Mouse (Mus musculus) heart, postnatal 0 days (tissue): ENCODE data around the gene Metrnl. TPM values are rescaled to one million over a fixed set of nuclear protein-coding genes. Genes with fewer than 3 reads are reported as not detected.

Experiments
- ATAC-seq: fragments of 200-750 bp; cut with Nextera tagmentation; 2 replicates; pipeline ENCODE4 v1.8.0; 2017; ENCODE audit warnings: low read depth, moderate number of reproducible peaks, moderate library complexity; ENCODE audit not compliant: insufficient read depth
- DNase-seq: peaks from one replicate; pipeline ENCODE4 v3.0.0-alpha.2; 2016; ENCODE audit warnings: low spot score
- H3K27ac ChIP-seq: fragments of 300-500 bp; sonication (generic); 2 replicates; pipeline ENCODE4 v1.5.1; 2014; ENCODE audit warnings: low read depth, mild to moderate bottlenecking
- H3K27me3 ChIP-seq: fragments of 300-500 bp; sonication (generic); 2 replicates; pipeline ENCODE4 v1.6.1; 2014; ENCODE audit warnings: low read length, mixed read lengths; ENCODE audit not compliant: control insufficient read depth, insufficient read depth
- H3K36me3 ChIP-seq: fragments of 300-500 bp; sonication (generic); replicated peaks from 2 replicates; pipeline ENCODE4 v1.6.1; 2014; ENCODE audit warnings: low read length, mixed read lengths; ENCODE audit not compliant: control insufficient read depth, insufficient read depth
- H3K4me1 ChIP-seq: fragments of 300-500 bp; sonication (generic); 2 replicates; pipeline ENCODE4 v1.6.1; 2014; ENCODE audit warnings: antibody characterized with exemption; ENCODE audit not compliant: control insufficient read depth, insufficient read depth
- H3K4me2 ChIP-seq: fragments of 300-500 bp; sonication (generic); 2 replicates; pipeline ENCODE4 v1.6.1; 2014; ENCODE audit warnings: low read depth, mild to moderate bottlenecking, low read length, moderate library complexity
- H3K4me3 ChIP-seq: fragments of 300-500 bp; sonication (generic); 2 replicates; pipeline ENCODE4 v1.5.1; 2014; ENCODE audit warnings: low read depth, low read length
- H3K9ac ChIP-seq: fragments of 300-500 bp; sonication (generic); replicated peaks from 2 replicates; pipeline ENCODE4 v1.6.1; 2014; ENCODE audit warnings: low read depth, low read length, mixed read lengths
- H3K9me3 ChIP-seq: fragments of 300-500 bp; sonication (generic); replicated peaks from 2 replicates; pipeline ENCODE4 v1.6.1; 2016; ENCODE audit warnings: low read length; ENCODE audit not compliant: control insufficient read depth
- CTCF ChIP-seq: IDR thresholded peaks from 2 replicates; pipeline ENCODE4 v1.5.1; 2016; ENCODE audit warnings: antibody characterized with exemption, control low read depth, low read depth
- EP300 ChIP-seq: IDR thresholded peaks from 2 replicates; pipeline ENCODE4 v1.6.1; 2016; ENCODE audit warnings: antibody characterized with exemption, low read depth
- WGBS: fragments of 180-500 bp; shearing (Covaris S2); extraction: QIAGEN DNeasy Blood & Tissue Kit; methylation state at CpG from one replicate; pipeline ENCODE4 v1.1.7; 2014; 5-methylcytosine and 5-hydroxymethylcytosine counted together
- polyA plus RNA-seq: library from polyadenylated mRNA; unstranded; fragments of >200 nt; fragmentation: Nextera tagmentation; extraction: Ambion mirVana; gene quantifications from 2 replicates; pipeline ENCODE4 v1.2.1, GENCODE M21; 2015
- total RNA-seq: library from RNA; depleted of rRNA; stranded (reverse); fragments of >200 nt; gene quantifications from 2 replicates; pipeline ENCODE4 v1.2.3, GENCODE M21; 2014; ENCODE audit warnings: low replicate concordance

Gene Metrnl
- total and polyA plus RNA-seq, 2 experiments from 2014 or later, result 17.3 to 27.9 TPM

DNA sequence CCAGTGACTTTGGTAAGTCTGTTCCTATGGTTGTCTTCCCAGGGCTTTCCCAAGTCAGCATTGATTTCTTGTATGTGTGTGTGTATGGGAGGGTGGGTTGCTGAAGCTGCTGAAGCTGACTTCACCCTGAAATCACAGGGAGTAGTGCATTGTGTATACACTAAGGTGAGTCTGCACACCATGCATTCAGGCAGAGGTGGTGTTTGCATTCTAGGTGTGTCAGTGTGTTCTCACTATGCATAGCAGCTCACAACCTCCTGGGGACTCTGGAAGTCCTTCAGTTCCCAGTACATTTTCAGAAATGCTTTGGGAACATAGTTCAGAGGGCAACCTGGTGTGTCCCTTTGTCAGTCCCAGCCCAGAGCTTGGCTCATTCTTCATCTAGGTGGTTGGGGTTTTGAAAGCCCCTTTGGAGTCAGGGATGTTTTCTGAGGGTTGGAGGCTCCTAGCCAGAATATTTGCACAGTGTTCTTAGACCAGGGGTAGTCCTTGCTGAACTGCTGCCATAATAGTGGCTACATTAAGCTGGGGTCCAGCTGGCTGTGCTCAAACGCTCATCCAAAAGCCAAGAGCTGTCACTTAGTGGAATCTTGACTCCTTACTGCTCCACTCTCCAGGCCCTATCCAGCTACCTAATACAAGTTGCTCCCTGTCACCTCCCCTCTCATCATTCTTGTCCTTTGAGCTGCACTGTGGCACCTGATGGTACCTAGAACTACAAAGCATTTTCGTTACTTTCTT is 13.6 kb downstream of the Metrnl start:
- ATAC-seq (no peak), DNase-seq (no peak)
- H3K27ac ChIP-seq, result no peak overlapping the region
- TF ChIP-seq CTCF (no peak), EP300 (no peak)
- H3K9me3 ChIP-seq, result no peaks in the 10 kb centered on the region
- H3K36me3 ChIP-seq, result peaks cover 25% of the 10 kb centered on the region
- H3K4me1 ChIP-seq, result no peaks in the 10 kb centered on the region
- no peak overlapping the region for H3K4me3 ChIP-seq
- 79% methylated on average over 2 of the region's 2 CpGs for WGBS
- H3K27me3 ChIP-seq, result no peaks in the 10 kb centered on the region
- no peak overlapping the region for H3K9ac ChIP-seq
- H3K4me2 ChIP-seq, result no peak overlapping the region

DNA sequence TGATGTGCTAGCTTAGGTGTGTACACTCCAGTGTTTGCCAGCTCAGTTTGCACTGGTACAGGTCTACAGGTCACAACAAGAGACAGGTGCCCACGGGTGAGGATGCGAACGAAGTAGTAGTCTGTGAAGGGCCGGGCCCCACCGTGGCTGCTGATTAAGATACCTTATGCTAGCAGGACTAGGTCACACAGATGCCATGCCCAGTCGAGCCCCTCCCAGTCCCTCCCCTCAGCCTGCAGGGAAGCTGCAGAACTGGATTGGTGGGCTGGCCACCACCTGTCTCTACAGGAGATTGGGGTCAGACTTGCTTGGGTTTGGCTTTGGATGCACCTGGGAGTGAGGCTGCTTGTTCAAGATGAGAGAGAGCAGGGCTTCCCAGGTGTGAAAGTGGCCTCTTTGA is 16.4 kb downstream of the Metrnl start:
- WGBS, result 52% methylated on average over 6 of the region's 6 CpGs
- Histone ChIP-seq H3K27me3 (no peaks in the 10 kb centered on the region), H3K27ac (no peak overlapping the region), H3K9me3 (no peaks in the 10 kb centered on the region), H3K4me1 (no peaks in the 10 kb centered on the region), H3K4me3 (no peak overlapping the region), H3K36me3 (peaks cover 25% of the 10 kb centered on the region), H3K9ac (no peak overlapping the region), H3K4me2 (no peak overlapping the region)
- ATAC-seq (no peak), DNase-seq (no peak)
- TF ChIP-seq CTCF (no peak), EP300 (no peak)

- Histone ChIP-seq H3K36me3 (peaks cover 13% of the 10 kb centered on the region), H3K4me3 (no peak overlapping the region), H3K27me3 (no peaks in the 10 kb centered on the region), H3K9ac (no peak overlapping the region), H3K4me1 (no peaks in the 10 kb centered on the region), H3K9me3 (no peaks in the 10 kb centered on the region), H3K4me2 (no peak overlapping the region), H3K27ac (no peak overlapping the region)
- TF ChIP-seq EP300, result no peak
- 79% methylated on average over 3 of the region's 3 CpGs for WGBS
- DNase-seq (no peak), ATAC-seq (no peak)
Measured at GRCm38 (mm10) chr11:121720752-121721151, 19.4 kb downstream of the Metrnl start.

GRCm38 (mm10) chr11:121722434-121722833 is 21.1 kb downstream of the Metrnl start:
- Histone ChIP-seq H3K36me3 (no peaks in the 10 kb centered on the region), H3K4me3 (no peak overlapping the region), H3K27ac (no peak overlapping the region), H3K9me3 (no peaks in the 10 kb centered on the region), H3K4me2 (no peak overlapping the region), H3K9ac (no peak overlapping the region), H3K27me3 (no peaks in the 10 kb centered on the region), H3K4me1 (no peaks in the 10 kb centered on the region)
- TF ChIP-seq CTCF (no peak), EP300 (no peak)
- DNase-seq, result no peak
- no peak for ATAC-seq
- WGBS, result 75% methylated on average over 2 of the region's 2 CpGs

- Histone ChIP-seq H3K4me2 (no peak overlapping the region), H3K27me3 (no peaks in the 10 kb centered on the region), H3K9ac (no peak overlapping the region), H3K36me3 (no peaks in the 10 kb centered on the region), H3K27ac (no peak overlapping the region), H3K9me3 (no peaks in the 10 kb centered on the region), H3K4me1 (no peaks in the 10 kb centered on the region), H3K4me3 (no peak overlapping the region)
- DNase-seq (no peak), ATAC-seq (no peak)
- WGBS, result 54% methylated on average over 2 of the region's 2 CpGs
- TF ChIP-seq EP300 (no peak), CTCF (no peak)
Measured at GRCm38 (mm10) chr11:121726625-121727024, 25.3 kb downstream of the Metrnl start.

DNA sequence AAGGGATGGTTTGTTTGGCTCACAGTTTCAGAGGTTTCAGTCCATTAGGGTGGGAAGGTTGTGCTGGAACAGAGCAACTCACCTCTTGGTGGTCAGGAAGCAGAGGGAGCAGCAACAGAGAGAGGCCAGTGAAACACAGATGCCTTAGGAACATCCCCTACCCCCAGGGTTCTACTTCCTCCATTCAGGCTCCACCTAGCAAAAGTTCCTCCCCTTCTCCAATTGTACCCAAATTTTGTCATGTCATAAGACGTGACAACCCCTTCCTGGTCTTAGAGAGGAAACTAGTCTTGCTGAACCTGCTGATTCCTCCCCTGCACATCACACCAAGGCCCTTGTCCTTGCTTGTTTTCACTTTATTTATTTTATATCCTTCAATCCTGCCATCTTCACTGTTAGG is 32.8 kb downstream of the Metrnl start:
- Histone ChIP-seq H3K9ac (no peak overlapping the region), H3K9me3 (no peaks in the 10 kb centered on the region), H3K27ac (no peak overlapping the region), H3K4me3 (no peak overlapping the region), H3K36me3 (no peaks in the 10 kb centered on the region), H3K4me2 (no peak overlapping the region), H3K27me3 (no peaks in the 10 kb centered on the region), H3K4me1 (no peaks in the 10 kb centered on the region)
- TF ChIP-seq CTCF (no peak), EP300 (no peak)
- ATAC-seq (no peak), DNase-seq (no peak)
- 70% methylated on average over 1 of the region's 1 CpGs for WGBS
